Mouse (Mus musculus) hindbrain, embryonic 15.5 days (tissue): Measurements from ENCODE around the gene Atic. TPM values are rescaled to one million over a fixed set of nuclear protein-coding genes. Genes with fewer than 3 reads are reported as not detected.

Experiments used
- ATAC-seq: fragments of 200-750 bp; cut with Nextera tagmentation; 2 replicates; pipeline ENCODE4 v1.8.0; 2017; ENCODE audit warnings: low read depth, moderate number of reproducible peaks, moderate TSS enrichment; ENCODE audit not compliant: low FRiP score
- H3K27ac ChIP-seq: fragments of 300-500 bp; sonication (generic); replicated peaks from 2 replicates; pipeline ENCODE4 v1.5.1; 2015; ENCODE audit warnings: mild to moderate bottlenecking, inconsistent platforms
- H3K27me3 ChIP-seq: fragments of 300-500 bp; sonication (generic); 2 replicates; pipeline ENCODE4 v1.6.1; 2015; ENCODE audit warnings: control low read depth, inconsistent platforms
- H3K36me3 ChIP-seq: fragments of 300-500 bp; sonication (generic); 2 replicates; pipeline ENCODE4 v1.6.1; 2015; ENCODE audit warnings: control low read depth, inconsistent platforms
- H3K4me1 ChIP-seq: fragments of 300-500 bp; sonication (generic); replicated peaks from 2 replicates; pipeline ENCODE4 v1.6.1; 2015; ENCODE audit warnings: control low read depth, inconsistent platforms
- H3K4me2 ChIP-seq: fragments of 300-500 bp; sonication (generic); 2 replicates; pipeline ENCODE4 v1.6.1; 2015; ENCODE audit warnings: moderate library complexity, mild to moderate bottlenecking, inconsistent platforms
- H3K4me3 ChIP-seq: fragments of 300-500 bp; sonication (generic); 2 replicates; pipeline ENCODE4 v1.5.1; 2015; ENCODE audit warnings: mild to moderate bottlenecking, inconsistent platforms
- H3K9ac ChIP-seq: fragments of 300-500 bp; sonication (generic); 2 replicates; pipeline ENCODE4 v1.6.1; 2015; ENCODE audit warnings: inconsistent platforms
- H3K9me3 ChIP-seq: fragments of 300-500 bp; sonication (generic); 2 replicates; pipeline ENCODE4 v1.6.1; 2016; ENCODE audit warnings: control low read depth, inconsistent platforms
- WGBS: fragments of 180-500 bp; shearing (Covaris S2); methylation state at CpG from one replicate; pipeline ENCODE4 v1.1.7; 2015; 5-methylcytosine and 5-hydroxymethylcytosine counted together
- polyA plus RNA-seq: library from polyadenylated mRNA; unstranded; fragments of >200 nt; fragmentation: Nextera tagmentation; extraction: Ambion mirVana; gene quantifications from 2 replicates; pipeline ENCODE4 v1.2.1, GENCODE M21; 2015

The Atic gene
- polyA plus RNA-seq, 1 experiment from 2014 or later = 30.1 TPM

GRCm38 (mm10) chr1:71605751-71606150, 48.8 kb downstream of the Atic start:
- Histone ChIP-seq H3K9me3 (no peaks in the 10 kb centered on the region), H3K36me3 (no peaks in the 10 kb centered on the region), H3K27ac (no peak overlapping the region), H3K4me2 (no peak overlapping the region), H3K4me1 (no peaks in the 10 kb centered on the region), H3K27me3 (no peaks in the 10 kb centered on the region), H3K9ac (no peak overlapping the region), H3K4me3 (no peak overlapping the region)
- no peak for ATAC-seq
- WGBS = 94% methylated on average over 2 of the region's 2 CpGs

- Histone ChIP-seq H3K4me2 (no peak overlapping the region), H3K9me3 (no peaks in the 10 kb centered on the region), H3K27me3 (no peaks in the 10 kb centered on the region), H3K27ac (no peak overlapping the region), H3K4me3 (no peak overlapping the region), H3K4me1 (no peaks in the 10 kb centered on the region), H3K36me3 (no peaks in the 10 kb centered on the region), H3K9ac (no peak overlapping the region)
- ATAC-seq = no peak
- 93% methylated on average over 8 of the region's 8 CpGs for WGBS
Observed at GRCm38 (mm10) chr1:71606600-71607325, 49.8 kb downstream of the Atic start.

- Histone ChIP-seq H3K9ac (no peak overlapping the region), H3K9me3 (no peaks in the 10 kb centered on the region), H3K4me1 (peaks cover 1% of the 10 kb centered on the region), H3K36me3 (no peaks in the 10 kb centered on the region), H3K4me3 (no peak overlapping the region), H3K4me2 (no peak overlapping the region), H3K27ac (no peak overlapping the region), H3K27me3 (no peaks in the 10 kb centered on the region)
- WGBS = 98% methylated on average over 37 of the region's 37 CpGs
- no peak for ATAC-seq
Observed at GRCm38 (mm10) chr1:71609057-71609775, 52.3 kb downstream of the Atic start.

- H3K9ac ChIP-seq = no peak overlapping the region
- WGBS = 92% methylated on average over 5 of the region's 5 CpGs
- ATAC-seq = no peak
Observed at GRCm38 (mm10) chr1:71609916-71610315, 53.0 kb downstream of the Atic start.

GRCm38 (mm10) chr1:71612256-71612655, 55.3 kb downstream of the Atic start:
- 95% methylated on average over 21 of the region's 21 CpGs for WGBS

More at GRCm38 (mm10) chr1:71609916-71610315, 53.0 kb downstream of the Atic start:
- Histone ChIP-seq H3K4me3 (no peak overlapping the region), H3K27ac (no peak overlapping the region), H3K9me3 (no peaks in the 10 kb centered on the region), H3K27me3 (no peaks in the 10 kb centered on the region), H3K4me2 (no peak overlapping the region), H3K36me3 (no peaks in the 10 kb centered on the region), H3K4me1 (peaks cover 8% of the 10 kb centered on the region)

GRCm38 (mm10) chr1:71614545-71615246, 57.7 kb downstream of the Atic start:
- Histone ChIP-seq H3K27me3 (no peaks in the 10 kb centered on the region), H3K4me1 (peaks cover 15% of the 10 kb centered on the region), H3K9ac (no peak overlapping the region), H3K27ac (peak overlapping the region; percentile 17), H3K4me2 (peak overlapping the region; percentile 16), H3K9me3 (no peaks in the 10 kb centered on the region), H3K4me3 (no peak overlapping the region), H3K36me3 (no peaks in the 10 kb centered on the region)
- 16% methylated on average over 8 of the region's 8 CpGs for WGBS
- ATAC-seq = peak; percentile 92

More at GRCm38 (mm10) chr1:71612256-71612655, 55.3 kb downstream of the Atic start:
- no peak overlapping the region for H3K4me2 ChIP-seq
- H3K27me3 ChIP-seq = no peaks in the 10 kb centered on the region
- no peak for ATAC-seq
- no peak overlapping the region for H3K4me3 ChIP-seq
- peaks cover 15% of the 10 kb centered on the region for H3K4me1 ChIP-seq
- H3K9me3 ChIP-seq = no peaks in the 10 kb centered on the region
- no peaks in the 10 kb centered on the region for H3K36me3 ChIP-seq
- H3K9ac ChIP-seq = no peak overlapping the region
- H3K27ac ChIP-seq = no peak overlapping the region

- no peak for ATAC-seq
- Histone ChIP-seq H3K4me1 (no peaks in the 10 kb centered on the region), H3K4me2 (no peak overlapping the region), H3K9ac (no peak overlapping the region), H3K27ac (no peak overlapping the region), H3K4me3 (no peak overlapping the region), H3K9me3 (no peaks in the 10 kb centered on the region), H3K27me3 (no peaks in the 10 kb centered on the region), H3K36me3 (no peaks in the 10 kb centered on the region)
- 95% methylated on average over 2 of the region's 2 CpGs for WGBS
Observed at GRCm38 (mm10) chr1:71621526-71621925, 64.6 kb downstream of the Atic start.

GRCm38 (mm10) chr1:71623625-71624024, 66.7 kb downstream of the Atic start:
- WGBS = 99% methylated on average over 6 of the region's 6 CpGs
- no peaks in the 10 kb centered on the region for H3K27me3 ChIP-seq
- no peaks in the 10 kb centered on the region for H3K4me1 ChIP-seq
- H3K4me3 ChIP-seq = no peak overlapping the region
- ATAC-seq = no peak
- H3K9ac ChIP-seq = no peak overlapping the region
- H3K9me3 ChIP-seq = no peaks in the 10 kb centered on the region
- no peak overlapping the region for H3K4me2 ChIP-seq
- H3K27ac ChIP-seq = no peak overlapping the region
- no peaks in the 10 kb centered on the region for H3K36me3 ChIP-seq

Other genes with a start within 250 kb of the Atic start
- 0.06 and 0.08 TPM in 2 replicates for gene Abca12, start 142.2 kb upstream of the Atic start, polyA plus RNA-seq
- gene Fn1, start 96.0 kb downstream of the Atic start, polyA plus RNA-seq = 36.7 and 42.7 TPM in 2 replicates